Mouse (Mus musculus) monocyte, adult 2 months (primary cell): ENCODE measurements around the gene Slc35b1.
A peak's percentile ranks its signal among the peaks of the same experiment; 100 is the strongest.
"Not testable (repeated sequence)": the region's sequence is repeated elsewhere in the genome, so short reads cannot be mapped to it uniquely, and the experiment has no call there.

Source experiments
- DNase-seq, 2 experiments: peaks; one replicate each; pipeline ENCODE4 v3.0.0; 2022; ENCODE audit warnings: low spot score in 2 of 2, low read depth in 1 of 2

The Slc35b1 gene

GRCm38 (mm10) chr11:95392708-95393499 lies 8.4 kb downstream of the Slc35b1 start:
- no peak for DNase-seq

- DNase-seq, result no peak
These were observed 9.0 kb downstream of the Slc35b1 start for GRCm38 (mm10) chr11:95393500-95393816.

GRCm38 (mm10) chr11:95394112-95394511 lies 9.6 kb downstream of the Slc35b1 start:
- no peak for DNase-seq

GRCm38 (mm10) chr11:95396548-95396947 lies 12.1 kb downstream of the Slc35b1 start:
- DNase-seq, result no peak

GRCm38 (mm10) chr11:95397843-95398835 lies 13.6 kb downstream of the Slc35b1 start:
- peak; percentile 22 to 47 for DNase-seq

- DNase-seq, result no peak
These were observed 15.1 kb downstream of the Slc35b1 start for GRCm38 (mm10) chr11:95399520-95400020.

GRCm38 (mm10) chr11:95401568-95401967 lies 17.1 kb downstream of the Slc35b1 start:
- no peak for DNase-seq

- no peak for DNase-seq
These were observed 17.7 kb downstream of the Slc35b1 start for GRCm38 (mm10) chr11:95402196-95402595.

GRCm38 (mm10) chr11:95402658-95403101 lies 18.2 kb downstream of the Slc35b1 start:
- DNase-seq, result no peak

GRCm38 (mm10) chr11:95403382-95404340 lies 19.2 kb downstream of the Slc35b1 start:
- no peak for DNase-seq

GRCm38 (mm10) chr11:95405771-95406170 lies 21.3 kb downstream of the Slc35b1 start:
- DNase-seq, result no peak

GRCm38 (mm10) chr11:95406398-95406797 lies 21.9 kb downstream of the Slc35b1 start:
- DNase-seq, result not testable (repeated sequence)

GRCm38 (mm10) chr11:95409450-95410112 lies 25.1 kb downstream of the Slc35b1 start:
- no peak for DNase-seq

- DNase-seq, result no peak
These were observed 27.0 kb downstream of the Slc35b1 start for GRCm38 (mm10) chr11:95411453-95412013.

GRCm38 (mm10) chr11:95412615-95413014 lies 28.1 kb downstream of the Slc35b1 start:
- no peak for DNase-seq

- DNase-seq, result peak; percentile 94 to 98
These were observed 29.4 kb downstream of the Slc35b1 start, which contains the start of gene Spop for GRCm38 (mm10) chr11:95413641-95414535. Spop (plus strand) TSS chr11:95414080.

- DNase-seq, result peak; percentile 88 to 89
These were observed 30.2 kb downstream of the Slc35b1 start for GRCm38 (mm10) chr11:95414536-95415161.

GRCm38 (mm10) chr11:95415931-95416330 lies 31.4 kb downstream of the Slc35b1 start:
- peak; percentile 21 to 44 for DNase-seq
